Mouse (Mus musculus): ENCODE results near the gene H2-M10.4.

DNA sequence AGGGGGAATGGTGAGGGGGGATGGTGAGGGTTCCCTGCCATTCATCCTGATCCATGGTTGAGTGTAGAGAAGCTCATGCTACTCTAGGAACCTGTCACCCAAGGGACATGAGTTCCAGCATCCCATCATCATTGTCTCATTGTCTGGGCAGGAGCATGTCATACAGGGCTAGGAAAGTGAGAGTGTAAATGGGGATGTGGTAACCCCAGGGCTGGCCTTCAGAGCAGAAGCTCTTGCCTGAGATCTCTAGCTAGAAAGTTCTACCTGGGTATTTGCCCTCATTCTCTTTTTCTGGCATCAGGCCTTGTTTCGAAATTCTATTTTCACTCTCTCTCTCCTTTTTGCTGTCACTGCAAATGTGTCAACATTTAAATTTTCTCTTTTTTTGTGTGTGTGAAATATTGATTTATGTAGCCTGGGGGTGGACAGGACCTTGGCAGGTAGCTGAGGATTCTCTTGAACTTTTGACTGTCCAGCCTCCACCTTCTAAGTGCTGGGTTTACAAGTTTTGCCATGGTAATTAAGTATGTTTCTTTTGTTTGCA is 24.6 kb upstream of the H2-M10.4 start:
- TF ChIP-seq CTCF (IDR thresholded peaks at IDR 0.05; ENCODE audit: insufficient read depth, low read depth, low read length) (no peak), POLR2A (IDR thresholded peaks at IDR 0.05; ENCODE audit: insufficient read depth, low read depth, low read length) (no peak)
